9 mouse cellular contexts compared by ENCODE assay signal in genomic region chr13:109261642-109262220, GRCm38 (mm10).
DNase-seq lines count a peak whose midpoint lies in the region; ATAC-seq lines count a peak whose summit lies in the region.
"Had no signal": no experiment of that assay in that cellular context is flagged by ENCODE, and none has a peak within 500 bp of the region (broad histone marks: within the 10 kb centered on the region; RNA-seq: fewer than 3 reads in every experiment).

No protein-coding gene starts in this region.

- no peak overlapping the region for H3K9ac ChIP-seq in hindbrain, embryonic 14.5 days
- no peak overlapping the region for H3K9ac ChIP-seq in midbrain, embryonic 11.5 days (ENCODE audit: low read length)

- DNase-seq in embryo, embryonic 10 days (ENCODE audit: low spot score): peak; percentile 26
- no peak for DNase-seq in embryo, embryonic 11 days
- peak; percentile 19 for DNase-seq in ES-CJ7 (ENCODE audit: low read depth, low spot score)
- DNase-seq in hindbrain, embryonic 14.5 days (ENCODE audit: low spot score): no peak
- DNase-seq in midbrain, embryonic 11.5 days (ENCODE audit: low spot score, missing footprints): no peak
- DNase-seq in urinary bladder, postnatal 4 days (ENCODE audit: low spot score in 2 of 2): no peak
- no peak for DNase-seq in urinary bladder, postnatal 25 days (ENCODE audit: low spot score)
- DNase-seq in adrenal gland, adult 2 months: no peak
- DNase-seq: cerebellum, adult 11-12 months had no signal

- 0 out of 2 replicates have a peak overlapping the region, but pooled peaks have one; percentile 39 for H3K4me3 ChIP-seq in hindbrain, embryonic 14.5 days (replicated peaks; ENCODE audit: low read length)
- H3K4me3 ChIP-seq in midbrain, embryonic 11.5 days (ENCODE audit: low read depth, low read length): peak overlapping the region; percentile 37; the same call in 1 of the 2 replicates

- no peak for ATAC-seq in hindbrain, embryonic 14.5 days (ENCODE audit: low FRiP score)
- ATAC-seq in midbrain, embryonic 11.5 days (ENCODE audit: low FRiP score): no peak

- no peak overlapping the region for H3K27ac ChIP-seq in hindbrain, embryonic 14.5 days
- H3K27ac ChIP-seq in midbrain, embryonic 11.5 days (ENCODE audit: low read depth, low read length): no peak overlapping the region

- H3K36me3 ChIP-seq in hindbrain, embryonic 14.5 days (replicated peaks; ENCODE audit: control insufficient read depth, insufficient read depth): no peaks in the 10 kb centered on the region
- no peaks in the 10 kb centered on the region for H3K36me3 ChIP-seq in midbrain, embryonic 11.5 days (ENCODE audit: control insufficient read depth, insufficient read depth, low read length)

- H3K4me1 ChIP-seq in hindbrain, embryonic 14.5 days (replicated peaks; ENCODE audit: control insufficient read depth, insufficient read depth, low read length): peaks cover 8% of the 10 kb centered on the region; the same call in 1 of the 2 replicates
- H3K4me1 ChIP-seq in midbrain, embryonic 11.5 days (ENCODE audit: control insufficient read depth, insufficient read depth, low read length): peaks cover 12% of the 10 kb centered on the region

- no peaks in the 10 kb centered on the region for H3K27me3 ChIP-seq in hindbrain, embryonic 14.5 days (ENCODE audit: control insufficient read depth, insufficient read depth, low read length)
- H3K27me3 ChIP-seq in midbrain, embryonic 11.5 days (ENCODE audit: control insufficient read depth, insufficient read depth, low read length): no peaks in the 10 kb centered on the region

- 14% methylated on average over 5 of the region's 5 CpGs for WGBS in hindbrain, embryonic 14.5 days
- 19% methylated on average over 5 of the region's 5 CpGs for WGBS in midbrain, embryonic 11.5 days

- no peaks in the 10 kb centered on the region for H3K9me3 ChIP-seq in hindbrain, embryonic 14.5 days (ENCODE audit: control insufficient read depth, low read length)
- H3K9me3 ChIP-seq in midbrain, embryonic 11.5 days (ENCODE audit: control insufficient read depth, low read length): no peaks in the 10 kb centered on the region

- peak overlapping the region; percentile 67 for H3K4me2 ChIP-seq in hindbrain, embryonic 14.5 days (replicated peaks)
- peak overlapping the region; percentile 73 for H3K4me2 ChIP-seq in midbrain, embryonic 11.5 days

Comparison
In these comparisons a context has a peak if more than half of its experiments do, and no peak if none do; other contexts are left out.
1. DNase-seq: peak in embryo, embryonic 10 days (single experiment) and ES-CJ7 (single experiment); none in embryo, embryonic 11 days (single experiment), hindbrain, embryonic 14.5 days (single experiment), midbrain, embryonic 11.5 days (single experiment), urinary bladder, postnatal 4 days (0 of 2), urinary bladder, postnatal 25 days (single experiment) and adrenal gland, adult 2 months (single experiment).